Mouse (Mus musculus) R1 (cell line): ENCODE measurements at regions not wholly inside any gene's neighbourhood (a gene's known extent, or its start where the extent isn't known, plus 50 kb on each side); places are given as distances from the start of the nearest gene placed in this dataset.

Experiments used
- DNase-seq: peaks from one replicate; pipeline ENCODE4 v3.0.0-alpha.2; 2018; ENCODE audit warnings: low read depth, low spot score

- no peak for DNase-seq
These were observed 73.4 kb upstream of the Tmem18 start for GRCm38 (mm10) chr12:30510861-30511260.

- DNase-seq, result no peak
These were observed 100.9 kb upstream of the Tmem18 start for GRCm38 (mm10) chr12:30483370-30483769.

DNA sequence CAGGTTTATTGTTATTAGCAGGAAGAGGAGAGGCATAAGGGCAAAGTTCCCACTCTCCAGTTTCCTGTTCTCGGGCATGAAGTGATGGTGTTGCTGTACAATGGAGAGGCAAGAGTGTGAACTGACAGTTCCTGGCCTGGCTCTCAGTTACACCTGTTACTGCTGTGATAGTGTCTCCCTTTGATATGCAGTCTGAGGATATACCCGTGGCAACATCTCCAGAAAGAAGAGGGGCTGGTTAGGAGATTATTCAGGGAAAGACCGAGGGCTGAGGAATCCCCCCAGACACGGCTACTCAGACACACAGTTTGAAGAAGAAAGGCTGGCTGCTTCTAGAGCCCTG is 100.3 kb upstream of the Sntg2 start:
- no peak for DNase-seq

GRCm38 (mm10) chr12:30472743-30473472 is 99.7 kb upstream of the Sntg2 start:
- no peak for DNase-seq

- no peak for DNase-seq
These were observed 94.0 kb upstream of the Sntg2 start for GRCm38 (mm10) chr12:30467186-30467585.

DNA sequence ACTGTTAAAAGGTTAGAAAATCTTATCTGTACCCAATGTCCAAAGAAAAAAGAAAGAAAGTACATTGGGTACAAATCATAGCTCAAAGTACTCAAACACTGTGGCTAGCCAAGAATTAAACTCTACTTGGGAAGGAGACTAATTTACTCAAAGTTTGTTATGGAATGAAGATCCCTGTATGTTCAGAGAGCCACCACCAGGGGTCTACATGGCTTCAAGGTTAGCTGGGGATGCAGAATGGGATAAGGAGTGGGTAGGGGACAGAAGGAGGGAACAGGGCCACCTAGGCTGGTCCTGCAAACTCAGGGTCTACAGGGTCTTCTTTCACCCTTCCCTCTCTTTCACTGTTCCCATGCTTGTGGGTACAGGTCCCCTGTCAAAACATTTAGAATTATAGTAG is 77.4 kb upstream of the Sntg2 start:
- DNase-seq, result peak; percentile 17

DNA sequence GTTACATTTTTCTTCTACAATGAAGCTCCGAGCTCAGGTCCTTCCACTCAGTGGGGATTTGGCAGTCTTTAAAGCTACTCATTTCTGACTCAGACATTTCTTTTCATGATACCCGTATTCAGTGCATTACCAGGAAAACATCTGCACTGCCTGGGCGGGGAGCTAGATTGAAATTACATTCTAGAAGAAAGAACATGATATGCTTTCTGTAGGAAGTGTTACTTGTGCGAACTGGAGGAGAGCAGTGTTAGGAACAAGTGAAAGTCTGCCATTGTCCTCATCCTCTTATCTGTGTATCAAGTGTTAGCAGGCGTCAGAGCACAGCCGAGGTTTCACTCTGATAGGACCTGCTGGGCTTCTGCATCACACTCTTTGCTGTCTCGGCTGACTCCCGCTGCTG is 61.7 kb upstream of the Sntg2 start:
- no peak for DNase-seq

- no peak for DNase-seq
These were observed 59.7 kb upstream of the Sntg2 start for GRCm38 (mm10) chr12:30432861-30433260.

DNA sequence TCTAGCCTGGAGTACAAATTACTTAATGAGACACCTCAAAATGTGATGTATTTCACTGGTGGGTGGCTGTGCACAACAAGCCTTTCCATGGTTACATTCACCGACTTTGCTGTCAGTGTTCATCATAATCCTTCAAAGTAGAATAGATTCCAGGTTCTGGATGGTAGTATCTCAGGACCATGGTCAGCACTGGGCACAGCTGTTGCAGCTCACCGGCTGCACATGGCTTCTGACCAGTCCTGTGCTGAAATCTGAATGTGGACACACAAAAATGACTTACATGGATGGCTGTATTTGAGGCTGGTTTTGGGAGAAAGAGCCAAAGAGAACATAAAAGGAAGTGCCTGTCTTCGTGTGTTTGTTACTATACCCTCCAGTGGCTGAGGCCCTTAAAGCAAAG is 57.5 kb upstream of the Sntg2 start:
- DNase-seq, result no peak

DNA sequence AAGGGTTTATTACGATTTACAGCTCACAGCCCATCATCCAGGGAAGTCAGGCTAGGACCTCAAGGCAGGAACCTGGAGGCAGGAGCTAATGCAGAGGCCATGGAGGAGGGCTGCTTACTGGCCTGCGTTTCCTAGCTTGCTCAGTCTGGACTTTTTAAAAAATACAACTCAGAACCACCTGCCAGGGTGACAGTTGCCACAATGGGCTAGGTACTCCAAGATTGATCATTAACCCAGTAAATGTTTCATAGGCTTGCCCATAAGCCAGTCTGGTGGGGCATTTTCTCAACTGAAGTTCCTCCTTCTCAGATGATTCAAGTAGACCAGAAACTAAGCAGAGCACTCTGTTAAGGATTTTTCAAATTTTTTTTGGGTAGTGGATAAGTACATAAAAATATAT is 52.1 kb upstream of the Sntg2 start:
- DNase-seq, result no peak
